Mouse (Mus musculus) MEL (cell line): ENCODE results near the gene Mtf2.

Experiments used
- BHLHE40 ChIP-seq: IDR thresholded peaks from 2 replicates; pipeline ENCODE4 v1.6.1; 2012; ENCODE audit warnings: low read depth, mild to moderate bottlenecking, inconsistent platforms, low read length, improper control_type of control experiment, borderline replicate concordance
- CHD2 ChIP-seq: IDR thresholded peaks from 2 replicates; pipeline ENCODE4 v1.6.1; 2011; ENCODE audit warnings: low read length, improper control_type of control experiment
- CTCF ChIP-seq, 3 experiments: IDR thresholded peaks in 2 of 3; conservative IDR thresholded peaks in 1 of 3; 2 replicates each; pipeline ENCODE4 v1.5.1; 2011 to 2012; ENCODE audit warnings: low read length in 3 of 3, low read depth in 2 of 3, mild to moderate bottlenecking in 2 of 3, improper control_type of control experiment in 1 of 3, inconsistent platforms in 1 of 3, mixed read lengths in 1 of 3, moderate library complexity in 1 of 3; ENCODE audit not compliant: control insufficient read depth in 1 of 3, insufficient read depth in 1 of 3, poor library complexity in 1 of 3, severe bottlenecking in 1 of 3
- E2F4 ChIP-seq: IDR thresholded peaks from 2 replicates; pipeline ENCODE4 v1.6.1; 2011; ENCODE audit warnings: low read depth, low read length, improper control_type of control experiment, borderline replicate concordance
- EP300 ChIP-seq, 2 experiments: IDR thresholded peaks; 2 replicates each; pipeline ENCODE4 v1.6.1; 2011; ENCODE audit warnings: improper control_type of control experiment in 2 of 2, low read length in 2 of 2, low read depth in 1 of 2, mild to moderate bottlenecking in 1 of 2
- JUND ChIP-seq: IDR thresholded peaks from 2 replicates; pipeline ENCODE4 v1.6.1; 2011; ENCODE audit warnings: low read depth, mild to moderate bottlenecking, improper control_type of control experiment, low read length
- POLR2A ChIP-seq, 2 experiments: IDR thresholded peaks; 2 replicates each; pipeline ENCODE4 v1.6.1; 2011 to 2012; ENCODE audit warnings: low read length in 2 of 2, mild to moderate bottlenecking in 2 of 2, control low read depth in 1 of 2, improper control_type of control experiment in 1 of 2, low read depth in 1 of 2, moderate library complexity in 1 of 2; ENCODE audit not compliant: control insufficient read depth in 1 of 2, insufficient read depth in 1 of 2, poor library complexity in 1 of 2
- TCF12 ChIP-seq: IDR thresholded peaks from 2 replicates; pipeline ENCODE4 v1.6.1; 2014; ENCODE audit warnings: low read depth, mild to moderate bottlenecking, inconsistent platforms, low read length, improper control_type of control experiment, moderate library complexity
- USF1 ChIP-seq: IDR thresholded peaks from 2 replicates; pipeline ENCODE4 v1.6.1; 2014; ENCODE audit warnings: low read depth, mild to moderate bottlenecking, inconsistent platforms, low read length, improper control_type of control experiment, moderate library complexity
- ZKSCAN1 ChIP-seq: IDR thresholded peaks from 2 replicates; pipeline ENCODE4 v1.6.1; 2012; ENCODE audit warnings: low read depth, mild to moderate bottlenecking, inconsistent platforms, low read length, improper control_type of control experiment, moderate library complexity

DNA sequence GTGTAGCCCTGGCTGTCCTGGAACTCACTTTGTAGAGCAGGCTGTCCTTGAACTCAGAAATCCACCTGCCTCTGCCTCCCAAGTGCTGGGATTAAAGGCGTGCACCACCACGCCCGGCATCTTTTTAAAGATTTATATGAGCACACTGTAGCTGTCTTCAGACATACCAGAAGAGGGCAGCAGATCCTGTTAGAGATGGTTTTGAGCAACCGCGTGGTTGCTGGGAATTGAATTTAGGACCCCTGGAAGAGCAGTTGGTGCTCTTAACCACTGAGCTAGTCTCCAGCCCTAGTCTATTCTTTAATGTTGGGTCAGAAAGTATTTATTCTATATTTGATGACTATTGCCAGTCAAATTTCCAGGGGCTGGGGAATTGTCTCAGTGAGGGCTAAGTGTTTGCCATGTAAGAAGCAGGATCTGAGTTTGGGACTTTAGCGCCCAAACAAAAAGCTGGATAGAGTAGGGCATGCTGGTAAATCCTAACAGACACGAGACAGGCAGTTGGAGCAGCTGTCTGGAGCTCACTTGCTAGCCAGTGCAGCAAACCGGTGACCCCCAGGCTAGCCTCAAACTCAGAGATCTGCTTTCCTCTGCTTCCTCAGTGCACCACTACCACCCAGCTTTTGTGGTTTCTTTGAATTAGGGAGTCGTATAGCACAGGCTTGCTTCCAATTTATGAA lies 54.9 kb downstream of the Mtf2 start:
- TF ChIP-seq CTCF (IDR thresholded peaks at IDR 0.05 in 2 of 3, conservative IDR thresholded peaks at IDR 0.05 in 1 of 3; ENCODE audit: control insufficient read depth in 1 of 3, insufficient read depth in 1 of 3, low read depth in 2 of 3, low read length in 3 of 3, poor library complexity in 1 of 3, severe bottlenecking in 1 of 3), result peak in 1 of 3 experiments; percentile 19; a peak in 2 of 6 replicates
- no peak for TF ChIP-seq POLR2A (IDR thresholded peaks at IDR 0.05; ENCODE audit: control insufficient read depth in 1 of 2, insufficient read depth in 1 of 2, low read depth in 1 of 2, low read length in 2 of 2, poor library complexity in 1 of 2)
- no peak for TF ChIP-seq E2F4
- no peak for TF ChIP-seq EP300 (IDR thresholded peaks at IDR 0.05; ENCODE audit: low read depth in 1 of 2, low read length in 2 of 2)
- TF ChIP-seq CHD2, result no peak
- TF ChIP-seq ZKSCAN1, result no peak
- no peak for TF ChIP-seq JUND
- no peak for TF ChIP-seq TCF12
- no peak for TF ChIP-seq BHLHE40
- no peak for TF ChIP-seq USF1
